Mouse (Mus musculus): Measurements from ENCODE around the gene Swi5. TPM values are rescaled to one million over a fixed set of nuclear protein-coding genes. Genes with fewer than 3 reads are reported as not detected.
A peak's percentile ranks its signal among the peaks of the same experiment; 100 is the strongest.

The Swi5 gene
- polyA plus RNA-seq, 1 experiment = 253 TPM

GRCm38 (mm10) chr2:32321591-32322298, 33.9 kb upstream of the Swi5 start:
- TF ChIP-seq TCF12 (IDR thresholded peaks at IDR 0.05; ENCODE audit: insufficient read depth, poor library complexity, severe bottlenecking) (no peak), CEBPB (IDR thresholded peaks at IDR 0.05; ENCODE audit: insufficient read depth, poor library complexity, severe bottlenecking) (no peak), USF1 (IDR thresholded peaks at IDR 0.05; ENCODE audit: low read depth) (no peak), POLR2AphosphoS2 (IDR thresholded peaks at IDR 0.05; ENCODE audit: insufficient read length, low read depth) (no peak), MYOD1 (IDR thresholded peaks at IDR 0.05; ENCODE audit: control insufficient read depth in 1 of 3, insufficient read length in 2 of 3, low read depth in 2 of 3) (no peak), E2F4 (IDR thresholded peaks at IDR 0.05; ENCODE audit: insufficient read depth) (no peak), TCF3 (IDR thresholded peaks at IDR 0.05; ENCODE audit: insufficient read length, low read depth) (no peak), POLR2A (IDR thresholded peaks at IDR 0.05; ENCODE audit: insufficient read length, low read depth) (no peak), MAX (IDR thresholded peaks at IDR 0.05; ENCODE audit: low read depth) (no peak), SRF (IDR thresholded peaks at IDR 0.05; ENCODE audit: control insufficient read depth, insufficient read length, low read depth) (no peak), REST (IDR thresholded peaks at IDR 0.05; ENCODE audit: insufficient read depth, insufficient read length) (no peak), MYOG (IDR thresholded peaks at IDR 0.05; ENCODE audit: control insufficient read depth in 1 of 3, insufficient read depth in 1 of 3, insufficient read length in 2 of 3, low read depth in 2 of 3) (no peak)
- Histone ChIP-seq H3K4me2 (ENCODE audit: low read depth) (no peak overlapping the region), H3K27me3 (ENCODE audit: control insufficient read depth, insufficient read depth, insufficient read length) (no peaks in the 10 kb centered on the region), H3ac (ENCODE audit: control insufficient read depth, insufficient read length) (no peak overlapping the region), H3K79me2 (ENCODE audit: control insufficient read depth, insufficient read depth) (no peaks in the 10 kb centered on the region), H3K36me3 (ENCODE audit: control insufficient read depth, insufficient read depth) (no peaks in the 10 kb centered on the region), H3K4me3 (no peak overlapping the region)

GRCm38 (mm10) chr2:32320721-32321120, 32.8 kb upstream of the Swi5 start:
- Histone ChIP-seq H3K79me2 (ENCODE audit: control insufficient read depth, insufficient read depth) (no peaks in the 10 kb centered on the region), H3K4me2 (ENCODE audit: low read depth) (no peak overlapping the region), H3ac (ENCODE audit: control insufficient read depth, insufficient read length) (no peak overlapping the region), H3K36me3 (ENCODE audit: control insufficient read depth, insufficient read depth) (no peaks in the 10 kb centered on the region), H3K4me3 (no peak overlapping the region), H3K27me3 (ENCODE audit: control insufficient read depth, insufficient read depth, insufficient read length) (no peaks in the 10 kb centered on the region)
- TF ChIP-seq USF1 (IDR thresholded peaks at IDR 0.05; ENCODE audit: low read depth) (no peak), CEBPB (IDR thresholded peaks at IDR 0.05; ENCODE audit: insufficient read depth, poor library complexity, severe bottlenecking) (no peak), MYOG (IDR thresholded peaks at IDR 0.05; ENCODE audit: control insufficient read depth in 1 of 3, insufficient read depth in 1 of 3, insufficient read length in 2 of 3, low read depth in 2 of 3) (no peak), MAX (IDR thresholded peaks at IDR 0.05; ENCODE audit: low read depth) (no peak), POLR2AphosphoS2 (IDR thresholded peaks at IDR 0.05; ENCODE audit: insufficient read length, low read depth) (no peak), REST (IDR thresholded peaks at IDR 0.05; ENCODE audit: insufficient read depth, insufficient read length) (no peak), E2F4 (IDR thresholded peaks at IDR 0.05; ENCODE audit: insufficient read depth) (no peak), TCF12 (IDR thresholded peaks at IDR 0.05; ENCODE audit: insufficient read depth, poor library complexity, severe bottlenecking) (no peak)

- no peaks in the 10 kb centered on the region for H3K27me3 ChIP-seq (ENCODE audit: control insufficient read depth, insufficient read depth, insufficient read length)
- H3K36me3 ChIP-seq (ENCODE audit: control insufficient read depth, insufficient read depth) = no peaks in the 10 kb centered on the region
- H3K4me3 ChIP-seq = no peak overlapping the region
- TF ChIP-seq POLR2AphosphoS2 (IDR thresholded peaks at IDR 0.05; ENCODE audit: insufficient read length, low read depth) (no peak), MAX (IDR thresholded peaks at IDR 0.05; ENCODE audit: low read depth) (no peak), CEBPB (IDR thresholded peaks at IDR 0.05; ENCODE audit: insufficient read depth, poor library complexity, severe bottlenecking) (no peak), REST (IDR thresholded peaks at IDR 0.05; ENCODE audit: insufficient read depth, insufficient read length) (no peak), TCF12 (IDR thresholded peaks at IDR 0.05; ENCODE audit: insufficient read depth, poor library complexity, severe bottlenecking) (no peak), SRF (IDR thresholded peaks at IDR 0.05; ENCODE audit: control insufficient read depth, insufficient read length, low read depth) (no peak), MYOG (IDR thresholded peaks at IDR 0.05; ENCODE audit: control insufficient read depth in 1 of 3, insufficient read depth in 1 of 3, insufficient read length in 2 of 3, low read depth in 2 of 3) (no peak), MYOD1 (IDR thresholded peaks at IDR 0.05; ENCODE audit: control insufficient read depth in 1 of 3, insufficient read length in 2 of 3, low read depth in 2 of 3) (no peak), USF1 (IDR thresholded peaks at IDR 0.05; ENCODE audit: low read depth) (no peak), E2F4 (IDR thresholded peaks at IDR 0.05; ENCODE audit: insufficient read depth) (no peak), TCF3 (IDR thresholded peaks at IDR 0.05; ENCODE audit: insufficient read length, low read depth) (no peak), POLR2A (IDR thresholded peaks at IDR 0.05; ENCODE audit: insufficient read length, low read depth) (no peak)
- H3K79me2 ChIP-seq (ENCODE audit: control insufficient read depth, insufficient read depth) = no peaks in the 10 kb centered on the region
- no peak overlapping the region for H3K4me2 ChIP-seq (ENCODE audit: low read depth)
- no peak overlapping the region for H3ac ChIP-seq (ENCODE audit: control insufficient read depth, insufficient read length)
These were observed 32.0 kb upstream of the Swi5 start for GRCm38 (mm10) chr2:32319586-32320580.

GRCm38 (mm10) chr2:32318709-32319585, 31.1 kb upstream of the Swi5 start:
- Histone ChIP-seq H3K36me3 (ENCODE audit: control insufficient read depth, insufficient read depth) (no peaks in the 10 kb centered on the region), H3K79me2 (ENCODE audit: control insufficient read depth, insufficient read depth) (no peaks in the 10 kb centered on the region), H3K4me2 (ENCODE audit: low read depth) (peak overlapping the region; percentile 34), H3K27me3 (ENCODE audit: control insufficient read depth, insufficient read depth, insufficient read length) (no peaks in the 10 kb centered on the region), H3K4me3 (peak overlapping the region; percentile 6), H3ac (ENCODE audit: control insufficient read depth, insufficient read length) (peak overlapping the region; percentile 3)
- TF ChIP-seq CEBPB (IDR thresholded peaks at IDR 0.05; ENCODE audit: insufficient read depth, poor library complexity, severe bottlenecking) (no peak), MYOD1 (IDR thresholded peaks at IDR 0.05; ENCODE audit: control insufficient read depth in 1 of 3, insufficient read length in 2 of 3, low read depth in 2 of 3) (no peak), MYOG (IDR thresholded peaks at IDR 0.05; ENCODE audit: control insufficient read depth in 1 of 3, insufficient read depth in 1 of 3, insufficient read length in 2 of 3, low read depth in 2 of 3) (no peak), POLR2AphosphoS2 (IDR thresholded peaks at IDR 0.05; ENCODE audit: insufficient read length, low read depth) (no peak), POLR2A (IDR thresholded peaks at IDR 0.05; ENCODE audit: insufficient read length, low read depth) (no peak), REST (IDR thresholded peaks at IDR 0.05; ENCODE audit: insufficient read depth, insufficient read length) (no peak)
